Mouse (Mus musculus) 3T3-L1 (cell line): ENCODE data around the gene Crat.

Experiments
- DNase-seq: peaks from one replicate; pipeline ENCODE4 v3.0.0-alpha.2; 2015; ENCODE audit warnings: low read depth, low spot score

Crat gene

DNA sequence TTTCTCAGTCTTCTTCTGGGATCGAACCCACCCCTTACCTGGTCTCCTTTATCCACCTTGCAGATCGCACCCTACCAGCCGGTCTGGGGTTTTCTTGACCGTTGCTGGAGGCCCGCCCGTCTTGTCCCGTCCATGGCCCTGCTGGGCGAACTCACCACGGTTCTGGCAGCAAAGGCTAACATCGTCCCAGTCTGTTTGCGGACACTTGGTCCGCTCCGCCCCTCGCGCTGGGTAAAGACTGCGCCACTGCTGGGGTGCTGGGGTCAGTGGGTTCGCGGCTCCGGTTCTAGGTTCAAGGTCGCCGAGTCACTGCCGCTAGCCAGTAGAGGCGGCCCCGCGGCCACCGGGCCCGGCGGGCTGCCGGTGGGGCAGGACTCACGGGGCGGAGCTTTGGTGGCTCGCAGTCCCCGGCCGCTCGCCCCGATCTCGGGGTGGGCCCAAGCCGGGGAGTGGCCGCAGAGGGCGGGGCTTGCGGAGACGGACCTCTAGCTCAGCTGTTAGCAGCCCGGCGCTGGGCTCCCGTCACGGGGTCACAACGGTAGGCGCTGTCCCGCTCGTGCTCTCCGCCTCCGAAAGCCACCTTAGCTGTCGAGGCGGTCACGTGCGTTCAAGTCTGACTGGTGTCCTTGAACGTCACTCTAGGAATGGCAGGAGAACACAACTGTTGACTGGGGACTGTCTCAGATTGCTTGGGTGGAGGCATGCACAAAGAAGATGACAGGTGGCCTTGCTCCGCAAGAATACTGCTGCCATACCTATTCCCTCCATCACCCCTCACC lies at the start of gene Crat:
Gene Crat (minus strand): TSS at position 657 of the 779 bp plus-strand sequence.
- DNase-seq: peak; percentile 86

- no peak for DNase-seq
Measured at GRCm38 (mm10) chr2:30464411-30464810, 48.8 kb upstream of the Crat start.

- peak; percentile 96 for DNase-seq
Measured at GRCm38 (mm10) chr2:30463904-30464330, 48.3 kb upstream of the Crat start.

GRCm38 (mm10) chr2:30463341-30463761 lies 47.7 kb upstream of the Crat start:
- DNase-seq: no peak

DNA sequence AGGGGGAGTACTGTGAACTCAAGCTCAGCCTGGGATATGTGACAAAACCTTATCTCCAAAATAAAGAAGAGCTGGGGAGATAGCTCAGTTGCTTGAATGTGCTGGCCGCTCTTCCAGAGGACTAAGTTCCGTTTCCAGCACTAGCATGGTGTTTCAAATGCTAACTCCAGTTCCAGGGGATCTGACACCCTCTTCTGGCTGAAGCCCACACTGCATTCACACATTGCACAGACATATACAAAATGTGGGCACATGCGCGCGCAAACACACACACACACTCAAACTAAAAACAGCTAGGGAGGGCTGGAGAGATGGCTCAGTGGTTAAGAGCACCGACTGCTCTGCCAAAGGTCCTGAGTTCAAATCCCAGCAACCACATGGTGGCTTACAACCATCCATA lies 43.6 kb upstream of the Crat start:
- no peak for DNase-seq

DNA sequence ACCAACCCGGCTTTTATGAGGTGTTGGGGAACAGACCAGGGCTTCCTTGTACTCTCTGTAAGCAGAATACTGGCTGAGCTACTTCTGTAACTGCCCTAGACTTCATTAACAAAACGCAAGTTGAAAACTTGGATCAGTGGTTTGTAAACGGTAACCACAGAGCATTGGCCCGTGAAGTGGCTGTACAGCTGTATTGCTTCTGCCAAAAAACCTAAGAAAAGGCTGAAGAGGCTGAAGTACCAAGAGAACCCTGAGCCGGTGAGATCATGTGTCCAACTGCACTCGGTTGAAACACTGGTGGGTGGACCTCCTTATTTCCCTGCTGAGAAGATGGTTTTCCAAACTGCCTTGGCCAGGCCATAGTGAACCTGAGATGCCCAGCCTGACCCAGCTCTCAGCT lies 42.7 kb upstream of the Crat start:
- no peak for DNase-seq

- DNase-seq: no peak
Measured at GRCm38 (mm10) chr2:30456104-30456980, 40.7 kb upstream of the Crat start.

GRCm38 (mm10) chr2:30454587-30454986 lies 39.0 kb upstream of the Crat start:
- no peak for DNase-seq

- DNase-seq: no peak
Measured at GRCm38 (mm10) chr2:30453570-30453969, 38.0 kb upstream of the Crat start.

GRCm38 (mm10) chr2:30451525-30451924 lies 35.9 kb upstream of the Crat start:
- DNase-seq: no peak

DNA sequence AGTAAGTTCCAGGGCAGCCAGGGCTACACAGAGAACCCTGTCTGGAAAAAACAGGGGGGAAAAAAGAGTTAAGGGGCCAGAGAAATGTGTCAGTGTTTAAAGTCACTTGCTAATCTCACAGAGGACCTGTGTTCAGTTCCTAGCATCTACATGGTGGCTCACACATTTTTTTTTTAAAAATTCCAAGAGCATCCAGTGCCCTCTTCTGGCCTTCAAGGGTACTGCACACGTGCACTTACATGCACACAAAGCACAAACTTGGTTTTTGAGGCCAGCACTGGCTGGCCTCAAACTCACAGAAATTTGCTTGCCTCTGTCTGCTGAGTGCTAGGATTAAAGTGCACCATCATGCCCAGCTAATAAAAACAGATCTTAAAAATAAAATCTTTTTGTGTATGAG lies 34.9 kb upstream of the Crat start:
- DNase-seq: no peak

DNA sequence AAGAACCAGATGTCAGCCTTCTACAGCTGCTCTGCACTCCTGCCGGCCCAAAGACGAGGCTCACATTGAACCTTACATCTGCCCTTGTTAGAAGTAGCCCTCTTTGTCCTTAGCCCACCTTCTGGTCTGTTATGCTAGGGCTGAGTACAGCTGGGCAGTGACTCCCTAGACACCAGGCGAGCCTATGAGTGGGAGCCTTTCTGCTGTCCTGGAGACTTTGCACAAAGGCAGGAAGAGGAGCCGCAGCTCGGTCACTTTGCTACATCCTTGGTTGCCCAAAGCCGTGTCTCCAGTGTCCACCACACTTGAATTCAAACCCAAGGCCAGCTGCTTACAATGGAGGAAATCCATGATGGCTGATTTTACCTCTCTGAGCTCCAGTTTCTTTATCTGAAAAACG lies 32.8 kb upstream of the Crat start:
- DNase-seq: no peak

GRCm38 (mm10) chr2:30446891-30447826 lies 31.5 kb upstream of the Crat start:
- DNase-seq: no peak

- DNase-seq: peak; percentile 89
Measured at GRCm38 (mm10) chr2:30445312-30445711, 29.7 kb upstream of the Crat start.

- DNase-seq: no peak
Measured at GRCm38 (mm10) chr2:30444450-30444849, 28.8 kb upstream of the Crat start.

- DNase-seq: no peak
Measured at GRCm38 (mm10) chr2:30444006-30444405, 28.4 kb upstream of the Crat start.

DNA sequence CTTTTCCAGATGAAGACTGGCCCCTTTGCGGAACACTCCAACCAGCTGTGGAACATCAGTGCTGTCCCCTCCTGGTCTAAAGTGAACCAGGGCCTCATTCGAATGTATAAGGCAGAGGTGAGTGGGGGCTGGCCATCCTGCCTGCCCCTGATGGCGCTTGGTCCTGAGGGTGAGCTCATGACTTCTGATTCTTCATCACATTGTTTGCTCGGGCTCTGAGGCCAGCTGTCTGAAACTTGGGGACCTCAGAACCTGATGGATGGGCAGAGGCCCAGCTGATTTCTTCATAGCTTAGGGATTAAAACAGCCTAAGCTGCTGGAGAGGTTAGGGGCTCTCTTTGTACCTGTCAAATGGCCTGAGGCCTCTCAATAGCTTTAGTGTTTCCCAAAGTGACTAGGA lies 27.7 kb upstream of the Crat start:
- DNase-seq: no peak

- peak; percentile 28 for DNase-seq
Measured at GRCm38 (mm10) chr2:30442498-30442890, 26.9 kb upstream of the Crat start.

GRCm38 (mm10) chr2:30441518-30442497 lies 26.2 kb upstream of the Crat start:
- peak; percentile 100 for DNase-seq
